Mouse (Mus musculus): Measurements from ENCODE around the gene 5330417H12Rik.

- TF ChIP-seq CTCF (IDR thresholded peaks at IDR 0.05; ENCODE audit: low read depth, low read length), result no peak
- no peak for TF ChIP-seq TAL1 (conservative IDR thresholded peaks at IDR 0.05; ENCODE audit: low read depth, low read length)
- no peak for TF ChIP-seq GATA1 (IDR thresholded peaks at IDR 0.05; ENCODE audit: borderline replicate concordance, low read length)
- TF ChIP-seq GATA2 (IDR thresholded peaks at IDR 0.05; ENCODE audit: borderline replicate concordance, low read depth, low read length), result no peak
- TF ChIP-seq POLR2AphosphoS5 (IDR thresholded peaks at IDR 0.05; ENCODE audit: insufficient replicate concordance, low read depth, low read length), result no peak
Observed at GRCm38 (mm10) chr7:107609622-107610255, 15.2 kb downstream of the 5330417H12Rik start.
